Mouse (Mus musculus) heart, postnatal 0 days (tissue): ENCODE measurements around the gene Fhl2. TPM values are rescaled to one million over a fixed set of nuclear protein-coding genes. Genes with fewer than 3 reads are reported as not detected.

ENCODE experiments used
- ATAC-seq: fragments of 200-750 bp; cut with Nextera tagmentation; 2 replicates; pipeline ENCODE4 v1.8.0; 2017; ENCODE audit warnings: low read depth, moderate number of reproducible peaks, moderate library complexity; ENCODE audit not compliant: insufficient read depth
- DNase-seq: peaks from one replicate; pipeline ENCODE4 v3.0.0-alpha.2; 2016; ENCODE audit warnings: low spot score
- H3K27ac ChIP-seq: fragments of 300-500 bp; sonication (generic); 2 replicates; pipeline ENCODE4 v1.5.1; 2014; ENCODE audit warnings: low read depth, mild to moderate bottlenecking
- H3K27me3 ChIP-seq: fragments of 300-500 bp; sonication (generic); 2 replicates; pipeline ENCODE4 v1.6.1; 2014; ENCODE audit warnings: low read length, mixed read lengths; ENCODE audit not compliant: control insufficient read depth, insufficient read depth
- H3K36me3 ChIP-seq: fragments of 300-500 bp; sonication (generic); replicated peaks from 2 replicates; pipeline ENCODE4 v1.6.1; 2014; ENCODE audit warnings: low read length, mixed read lengths; ENCODE audit not compliant: control insufficient read depth, insufficient read depth
- H3K4me1 ChIP-seq: fragments of 300-500 bp; sonication (generic); 2 replicates; pipeline ENCODE4 v1.6.1; 2014; ENCODE audit warnings: antibody characterized with exemption; ENCODE audit not compliant: control insufficient read depth, insufficient read depth
- H3K4me2 ChIP-seq: fragments of 300-500 bp; sonication (generic); 2 replicates; pipeline ENCODE4 v1.6.1; 2014; ENCODE audit warnings: low read depth, mild to moderate bottlenecking, low read length, moderate library complexity
- H3K4me3 ChIP-seq: fragments of 300-500 bp; sonication (generic); 2 replicates; pipeline ENCODE4 v1.5.1; 2014; ENCODE audit warnings: low read depth, low read length
- H3K9ac ChIP-seq: fragments of 300-500 bp; sonication (generic); replicated peaks from 2 replicates; pipeline ENCODE4 v1.6.1; 2014; ENCODE audit warnings: low read depth, low read length, mixed read lengths
- H3K9me3 ChIP-seq: fragments of 300-500 bp; sonication (generic); replicated peaks from 2 replicates; pipeline ENCODE4 v1.6.1; 2016; ENCODE audit warnings: low read length; ENCODE audit not compliant: control insufficient read depth
- CTCF ChIP-seq: IDR thresholded peaks from 2 replicates; pipeline ENCODE4 v1.5.1; 2016; ENCODE audit warnings: antibody characterized with exemption, control low read depth, low read depth
- EP300 ChIP-seq: IDR thresholded peaks from 2 replicates; pipeline ENCODE4 v1.6.1; 2016; ENCODE audit warnings: antibody characterized with exemption, low read depth
- WGBS: fragments of 180-500 bp; shearing (Covaris S2); extraction: QIAGEN DNeasy Blood & Tissue Kit; methylation state at CpG from one replicate; pipeline ENCODE4 v1.1.7; 2014; 5-methylcytosine and 5-hydroxymethylcytosine counted together
- polyA plus RNA-seq: library from polyadenylated mRNA; unstranded; fragments of >200 nt; fragmentation: Nextera tagmentation; extraction: Ambion mirVana; gene quantifications from 2 replicates; pipeline ENCODE4 v1.2.1, GENCODE M21; 2015
- total RNA-seq: library from RNA; depleted of rRNA; stranded (reverse); fragments of >200 nt; gene quantifications from 2 replicates; pipeline ENCODE4 v1.2.3, GENCODE M21; 2014; ENCODE audit warnings: low replicate concordance; rRNA removed

The Fhl2 gene
- total RNA-seq (2,555 and 2,942 TPM in 2 replicates), polyA plus RNA-seq (974 and 1,129 TPM in 2 replicates)

GRCm38 (mm10) chr1:43196661-43197241, at the start of gene Fhl2:
Fhl2 (minus strand) TSS chr1:43196984.
- peak; percentile 73; the same call in 1 of the 2 replicates for TF ChIP-seq EP300
- TF ChIP-seq CTCF, result no peak
- Histone ChIP-seq H3K4me1 (peaks cover 15% of the 10 kb centered on the region), H3K9ac (peak within 1 kb of the TSS; percentile 86), H3K36me3 (no peaks in the 10 kb centered on the region), H3K4me2 (peak within 1 kb of the TSS; percentile 56), H3K4me3 (peak within 1 kb of the TSS; percentile 61), H3K9me3 (no peaks in the 10 kb centered on the region), H3K27me3 (no peaks in the 10 kb centered on the region), H3K27ac (peak within 1 kb of the TSS; percentile 97)
- peak; percentile 90 for DNase-seq
- ATAC-seq, result peak; percentile 90
- 35% methylated on average over 5 of the region's 5 CpGs for WGBS

GRCm38 (mm10) chr1:43245014-43245413, 48.2 kb upstream of the Fhl2 start:
- TF ChIP-seq EP300, result no peak
- TF ChIP-seq CTCF, result no peak
- 79% methylated on average over 2 of the region's 2 CpGs for WGBS
- DNase-seq, result no peak
- Histone ChIP-seq H3K4me1 (peaks cover 43% of the 10 kb centered on the region), H3K27ac (no peak overlapping the region), H3K4me2 (no peak overlapping the region), H3K36me3 (no peaks in the 10 kb centered on the region), H3K27me3 (no peaks in the 10 kb centered on the region), H3K9ac (no peak overlapping the region), H3K9me3 (no peaks in the 10 kb centered on the region), H3K4me3 (no peak overlapping the region)
- ATAC-seq, result no peak

- TF ChIP-seq CTCF (no peak), EP300 (no peak)
- no peak overlapping the region for H3K4me3 ChIP-seq
- H3K9me3 ChIP-seq, result no peaks in the 10 kb centered on the region
- no peak overlapping the region for H3K9ac ChIP-seq
- DNase-seq (no peak), ATAC-seq (no peak)
- 81% methylated on average over 2 of the region's 2 CpGs for WGBS
- no peak overlapping the region for H3K4me2 ChIP-seq
- peaks cover 42% of the 10 kb centered on the region for H3K4me1 ChIP-seq
- H3K27me3 ChIP-seq, result no peaks in the 10 kb centered on the region
- peak overlapping the region; percentile 81 for H3K27ac ChIP-seq
- H3K36me3 ChIP-seq, result no peaks in the 10 kb centered on the region
Observed at GRCm38 (mm10) chr1:43241208-43241607, 44.4 kb upstream of the Fhl2 start.

- TF ChIP-seq CTCF (peak; percentile 37), EP300 (peak; percentile 95)
- ATAC-seq (peak; percentile 93), DNase-seq (peak; percentile 87)
- Histone ChIP-seq H3K27ac (peak overlapping the region; percentile 81), H3K27me3 (no peaks in the 10 kb centered on the region), H3K4me3 (no peak overlapping the region), H3K36me3 (no peaks in the 10 kb centered on the region), H3K9ac (no peak overlapping the region), H3K4me2 (no peak overlapping the region), H3K9me3 (no peaks in the 10 kb centered on the region), H3K4me1 (peaks cover 43% of the 10 kb centered on the region)
- WGBS, result 26% methylated on average over 2 of the region's 2 CpGs
Observed at GRCm38 (mm10) chr1:43239796-43240313, 43.1 kb upstream of the Fhl2 start.

GRCm38 (mm10) chr1:43238471-43238870, 41.7 kb upstream of the Fhl2 start:
- H3K4me2 ChIP-seq, result peak overlapping the region; percentile 15; the same call in 1 of the 2 replicates
- ATAC-seq (peak; percentile 4; the same call in 1 of the 2 replicates), DNase-seq (peak; percentile 35)
- no peak overlapping the region for H3K9ac ChIP-seq
- no peaks in the 10 kb centered on the region for H3K27me3 ChIP-seq
- H3K4me3 ChIP-seq, result no peak overlapping the region
- H3K9me3 ChIP-seq, result no peaks in the 10 kb centered on the region
- peaks cover 42% of the 10 kb centered on the region for H3K4me1 ChIP-seq
- no peaks in the 10 kb centered on the region for H3K36me3 ChIP-seq
- 57% methylated on average over 2 of the region's 2 CpGs for WGBS
- no peak for TF ChIP-seq CTCF
- TF ChIP-seq EP300, result no peak
- H3K27ac ChIP-seq, result peak overlapping the region; percentile 81
